Mouse (Mus musculus) brain, embryonic 14.5 days (tissue): Measurements from ENCODE around the gene Tmprss11c. TPM values are rescaled to one million over a fixed set of nuclear protein-coding genes. Genes with fewer than 3 reads are reported as not detected.

ENCODE experiments used
- DNase-seq: peaks from one replicate; pipeline ENCODE4 v3.0.0-alpha.2; 2011; ENCODE audit warnings: low read depth
- CTCF ChIP-seq: fragments of 200-500 bp; IDR thresholded peaks from 2 replicates; pipeline ENCODE4 v1.5.1; 2012; ENCODE audit warnings: inconsistent platforms, mild to moderate bottlenecking, moderate library complexity, borderline replicate concordance; ENCODE audit not compliant: insufficient read depth, insufficient read length; ENCODE audit errors: extremely low read depth
- POLR2A ChIP-seq: fragments of 200-500 bp; IDR thresholded peaks from 2 replicates; pipeline ENCODE4 v1.6.1; 2012; ENCODE audit warnings: mild to moderate bottlenecking, inconsistent platforms, borderline replicate concordance; ENCODE audit not compliant: poor library complexity, insufficient read depth, insufficient read length, severe bottlenecking; ENCODE audit errors: extremely low read depth
- polyA plus RNA-seq: library from polyadenylated mRNA; depleted of rRNA; stranded (reverse); fragments of >200 nt; gene quantifications from 2 replicates; pipeline ENCODE4 v1.2.3, GENCODE M21; 2012; rRNA removed

The Tmprss11c gene
- polyA plus RNA-seq = not detected in 2 replicates

DNA sequence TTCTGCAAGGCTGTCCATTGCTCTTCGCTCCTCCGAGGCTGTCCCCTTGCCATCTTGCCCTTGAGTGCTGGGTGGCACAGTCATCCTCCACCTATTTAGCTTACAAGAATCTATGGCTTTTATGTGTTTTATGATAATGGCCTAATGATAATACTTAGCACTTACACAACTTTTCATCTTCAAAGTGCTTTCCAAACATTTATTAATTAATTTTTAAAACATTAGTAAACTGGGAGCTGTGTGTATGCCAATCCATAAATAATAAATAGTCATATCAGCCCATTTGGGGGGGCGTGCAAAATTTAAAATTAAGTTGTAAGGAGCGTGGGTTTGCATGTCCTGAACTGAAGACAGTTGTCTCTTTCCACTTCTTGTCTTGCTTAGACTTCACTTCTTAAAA is at the start of gene Tmprss11c:
Tmprss11c (minus strand) TSS at position 101 of the 400 bp plus-strand sequence.
- TF ChIP-seq POLR2A (no peak), CTCF (no peak)
- no peak for DNase-seq

DNA sequence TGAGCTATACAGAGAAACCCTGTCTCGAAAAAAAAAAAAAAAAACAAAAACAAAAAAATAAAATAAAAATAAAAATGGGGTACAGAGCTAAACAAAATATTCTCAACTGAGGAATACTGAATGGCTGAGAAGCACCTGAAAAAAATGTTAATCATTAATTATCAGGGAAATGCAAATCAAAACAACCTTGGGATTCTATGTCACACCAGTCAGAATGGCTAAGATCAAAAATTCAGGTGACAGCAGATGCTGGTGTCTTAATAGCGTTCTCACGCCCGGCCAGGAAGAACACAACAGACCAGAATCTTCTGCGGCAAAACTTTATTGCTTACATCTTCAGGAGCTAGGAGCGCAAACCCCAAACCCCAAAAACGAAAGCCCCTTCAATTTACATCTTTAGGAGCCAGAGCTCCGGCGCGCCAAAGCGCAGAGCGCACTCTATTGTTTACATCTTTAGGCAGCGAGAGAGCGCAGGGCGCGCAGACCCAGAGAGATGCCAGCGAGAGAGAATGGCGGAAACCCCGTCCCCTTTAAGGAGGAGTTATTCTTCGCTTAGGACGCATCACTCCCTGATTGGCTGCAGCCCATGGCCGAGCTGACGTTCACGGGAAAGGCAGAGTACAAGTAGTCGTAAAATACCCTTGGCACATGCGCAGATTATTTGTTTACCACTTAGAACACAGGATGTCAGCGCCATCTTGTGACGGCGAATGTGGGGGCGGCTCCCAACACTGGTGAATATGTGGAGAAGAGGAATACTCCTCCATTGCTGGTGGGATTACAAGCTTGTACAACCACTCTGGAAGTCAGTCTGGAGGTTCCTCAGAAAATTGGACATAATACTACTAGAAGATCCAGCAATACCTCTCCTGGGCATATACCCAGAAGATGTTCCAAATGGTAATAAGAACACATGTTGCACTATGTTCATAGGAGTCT is 29.2 kb upstream of the Tmprss11c start:
- peak; percentile 13 for DNase-seq

DNA sequence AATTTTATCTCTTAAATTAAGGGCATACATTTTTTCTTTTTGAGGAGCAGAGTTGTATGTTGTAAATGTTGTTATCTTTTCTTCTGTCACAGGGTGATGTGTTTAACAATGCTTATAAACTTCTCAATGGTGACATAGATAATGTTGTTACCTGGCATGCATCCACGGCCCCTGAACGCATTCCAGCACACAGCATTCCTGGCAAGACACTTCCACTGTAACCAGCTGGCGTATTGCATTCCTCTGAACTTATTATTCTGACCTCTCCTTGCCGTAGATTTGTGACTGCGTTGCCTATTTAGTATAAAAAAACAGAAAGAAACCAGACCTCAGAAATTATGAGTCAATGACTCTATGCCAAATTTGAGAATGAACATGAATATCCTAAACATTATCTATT is 17.0 kb upstream of the Tmprss11c start:
- DNase-seq = peak; percentile 14
- no peak for TF ChIP-seq POLR2A
- no peak for TF ChIP-seq CTCF

DNA sequence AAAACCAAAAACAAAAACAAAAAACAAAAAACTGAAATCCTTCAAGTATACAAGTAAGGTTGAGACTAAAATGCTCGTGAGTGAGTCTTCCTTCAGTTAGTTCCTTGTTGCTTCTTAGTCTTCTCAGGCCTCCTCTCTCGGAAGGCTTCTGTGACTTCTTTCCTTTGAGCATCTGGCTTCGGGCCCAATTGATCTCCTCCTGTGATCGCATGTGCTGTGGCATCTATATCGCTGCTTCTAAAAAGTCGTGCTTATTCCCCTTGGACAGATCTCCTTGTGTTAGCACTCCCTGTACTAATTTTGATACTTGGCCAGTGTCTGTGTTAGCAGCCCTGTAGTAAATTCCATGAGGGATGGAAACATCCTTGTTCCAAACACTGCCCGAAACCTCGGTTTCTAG is 14.8 kb upstream of the Tmprss11c start:
- DNase-seq = no peak
- TF ChIP-seq CTCF (no peak), POLR2A (no peak)

DNA sequence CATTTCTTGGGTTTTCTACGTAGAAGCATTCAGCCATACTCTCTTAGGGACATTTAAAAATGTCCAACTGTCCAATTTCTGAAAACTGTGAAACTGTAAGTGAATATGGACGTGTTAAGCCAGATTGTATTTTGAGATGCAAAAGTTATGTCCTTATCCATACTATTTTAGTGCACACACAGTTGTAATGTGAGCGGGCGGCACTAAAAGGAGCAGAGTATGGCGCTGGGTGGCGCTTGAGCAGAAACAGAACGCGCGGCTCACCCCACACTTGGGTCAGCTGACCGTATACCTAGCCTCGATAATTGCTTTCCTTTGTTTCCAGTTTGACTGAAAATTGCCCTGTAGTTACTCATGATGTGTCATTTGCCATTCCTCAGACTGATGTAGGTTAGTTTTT is 42.5 kb downstream of the Tmprss11c start:
- no peak for DNase-seq
- TF ChIP-seq CTCF (no peak), POLR2A (no peak)

DNA sequence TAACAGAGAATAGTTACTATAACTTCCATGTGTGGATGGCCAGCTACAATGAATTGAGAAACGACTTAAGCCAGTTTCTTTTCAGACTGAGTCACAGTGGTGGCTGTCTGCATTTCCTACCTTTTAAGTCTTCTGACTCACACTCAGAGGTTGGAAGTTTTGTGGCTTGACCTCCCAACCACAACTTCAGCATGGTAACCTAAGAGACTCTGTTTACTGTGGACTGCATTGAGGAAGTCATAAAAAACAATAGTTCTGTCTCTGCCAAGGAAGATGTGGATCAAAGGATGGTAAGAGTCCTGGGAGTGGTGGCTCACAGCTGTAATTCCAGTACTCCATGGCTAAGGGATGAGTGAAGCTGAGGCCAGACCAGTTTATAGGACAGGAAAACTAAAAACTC is 44.2 kb downstream of the Tmprss11c start:
- TF ChIP-seq POLR2A (no peak), CTCF (no peak)

DNA sequence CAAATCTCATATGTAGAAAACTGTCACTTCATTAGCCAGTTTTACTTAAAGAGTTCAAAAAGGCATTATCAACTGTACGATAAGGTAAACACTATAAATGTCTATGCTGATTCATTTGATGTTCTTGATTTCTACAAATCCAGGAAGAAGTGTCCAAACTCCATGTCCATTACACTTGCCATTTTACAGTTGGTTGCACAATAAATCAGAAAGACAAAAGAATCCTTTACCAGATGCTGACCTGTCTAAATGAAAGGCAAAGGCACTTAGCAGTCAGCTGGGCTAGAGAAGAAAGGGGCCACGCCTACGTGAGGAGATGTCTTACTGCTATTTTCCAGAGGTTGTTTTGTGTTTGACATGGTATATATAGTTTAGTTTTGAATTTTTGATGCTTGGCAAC is 44.8 kb downstream of the Tmprss11c start:
- TF ChIP-seq POLR2A = no peak
- no peak for TF ChIP-seq CTCF

More for the DNA sequence above, 44.2 kb downstream of the Tmprss11c start:
- no peak for DNase-seq

DNA sequence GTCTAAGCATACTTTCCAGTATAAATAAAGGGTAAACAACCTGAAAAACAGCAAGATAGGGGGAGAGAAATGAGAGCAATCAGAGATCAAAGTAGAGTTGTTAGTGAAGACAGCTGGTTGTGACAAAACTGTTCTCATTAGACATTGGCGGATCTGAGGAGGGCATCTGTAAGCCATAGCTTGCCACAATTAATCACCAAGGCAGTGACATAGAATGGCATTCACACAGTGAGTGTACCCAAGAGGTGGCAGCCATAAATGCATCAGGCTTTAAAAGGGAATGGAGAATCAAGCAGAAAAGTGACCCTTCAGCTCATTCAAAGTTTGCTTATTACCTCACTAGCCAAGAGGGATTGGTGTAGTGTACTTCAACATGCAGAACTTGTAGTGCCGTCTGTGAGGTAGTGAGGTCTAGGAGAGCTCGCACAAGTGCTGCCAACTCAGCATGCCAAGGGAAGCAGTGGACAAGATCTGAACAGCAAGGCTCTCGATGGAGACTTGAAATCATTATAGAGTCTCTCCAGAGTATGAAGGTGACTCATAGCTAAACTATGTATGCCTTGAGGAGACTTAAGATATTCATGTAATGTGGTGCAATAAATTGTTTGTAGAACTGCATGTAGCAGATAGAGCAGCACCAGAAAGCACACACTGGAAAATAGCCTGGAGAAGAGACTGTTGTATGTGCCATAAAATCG is 61.8 kb downstream of the Tmprss11c start:
- no peak for TF ChIP-seq CTCF
- no peak for TF ChIP-seq POLR2A
- DNase-seq = peak; percentile 45

More for the DNA sequence above, 44.8 kb downstream of the Tmprss11c start:
- DNase-seq = no peak

DNA sequence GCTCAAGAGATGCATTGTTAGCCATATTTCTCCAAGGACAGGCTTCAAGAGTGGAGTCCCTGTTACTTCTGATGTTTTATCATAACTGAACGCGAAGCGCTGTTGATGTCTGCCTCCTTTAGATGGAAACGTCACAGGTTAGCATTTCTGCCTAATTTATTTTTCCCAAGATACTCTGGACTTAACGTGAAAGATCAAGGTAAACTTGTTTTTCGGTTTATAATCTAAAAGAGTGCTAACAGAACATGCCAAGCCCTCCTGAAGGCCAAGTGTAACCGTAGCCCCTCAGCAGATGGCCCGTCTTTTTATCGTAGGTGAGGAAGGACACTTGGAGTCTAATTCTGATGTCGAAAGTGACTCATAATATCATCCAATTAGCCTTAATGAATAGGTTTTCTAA is 91.3 kb downstream of the Tmprss11c start, which contains the start of gene Gnrhr:
Gnrhr (minus strand) TSS at position 101 of the 400 bp plus-strand sequence.
- DNase-seq = no peak

DNA sequence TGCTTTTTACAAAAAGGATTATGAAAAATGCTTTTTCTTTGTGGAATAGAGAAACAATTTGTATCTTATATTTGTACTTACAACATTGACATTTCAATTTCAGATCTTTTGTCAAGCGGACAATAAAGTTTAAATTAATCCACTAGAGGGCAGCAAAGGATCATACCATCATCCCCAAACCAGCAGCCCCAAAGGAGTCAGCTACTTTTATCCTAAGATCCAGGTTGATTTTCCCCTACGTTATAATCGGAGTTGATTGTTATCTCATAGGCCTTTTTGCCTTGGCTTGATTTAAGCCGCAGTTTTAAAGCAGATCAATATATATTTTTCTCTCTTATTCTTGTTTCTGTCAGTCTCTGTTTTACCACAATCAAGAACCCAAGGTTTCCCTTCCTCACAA is 97.8 kb downstream of the Tmprss11c start:
- peak; percentile 82 for DNase-seq
- TF ChIP-seq CTCF (peak; percentile 59; the same call in 1 of the 2 replicates), POLR2A (no peak)

More for the DNA sequence above, 91.3 kb downstream of the Tmprss11c start, which contains the start of gene Gnrhr:
- TF ChIP-seq CTCF (no peak), POLR2A (no peak)

DNA sequence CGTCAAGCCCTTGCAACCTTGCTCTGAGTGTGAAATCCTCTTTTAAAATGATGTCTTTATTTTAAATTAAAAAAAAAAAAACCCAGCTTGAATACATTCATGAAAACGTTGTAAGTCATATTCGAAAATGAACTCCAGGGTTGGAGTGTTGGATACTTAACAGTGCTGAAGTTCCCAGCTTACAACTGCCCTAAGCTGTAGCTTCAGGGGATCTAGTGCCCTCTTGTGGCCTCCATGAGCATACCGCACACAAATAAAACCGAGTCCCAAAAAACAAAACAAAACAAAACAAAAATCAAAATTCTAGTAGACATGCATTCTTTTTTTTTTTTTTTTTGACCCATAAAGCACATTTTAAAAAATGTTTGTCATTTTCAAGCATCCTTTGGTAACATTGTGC is 98.3 kb downstream of the Tmprss11c start:
- TF ChIP-seq CTCF (peak; percentile 58; the same call in 1 of the 2 replicates), POLR2A (no peak)
- peak; percentile 76 for DNase-seq

DNA sequence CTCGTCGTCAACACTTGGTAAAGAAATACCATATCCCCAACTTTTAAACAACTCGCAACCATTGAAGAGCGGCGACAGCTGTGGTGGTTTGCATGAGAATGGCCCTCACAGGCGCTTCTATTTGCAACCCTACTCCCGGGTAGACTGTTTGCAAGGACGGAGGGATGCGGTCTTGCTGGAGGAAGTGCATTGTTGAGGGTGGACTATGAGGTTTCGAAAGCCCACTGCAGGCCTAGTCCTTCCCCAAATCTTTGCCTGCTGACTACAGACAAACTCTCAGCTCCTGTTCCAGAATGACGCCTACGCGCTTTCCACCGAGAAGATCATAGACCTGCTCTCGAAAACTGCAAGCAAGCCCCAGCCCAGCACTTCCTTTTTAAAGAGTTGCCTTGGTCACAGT is 98.8 kb downstream of the Tmprss11c start:
- DNase-seq = no peak
- TF ChIP-seq CTCF (no peak), POLR2A (no peak)

DNA sequence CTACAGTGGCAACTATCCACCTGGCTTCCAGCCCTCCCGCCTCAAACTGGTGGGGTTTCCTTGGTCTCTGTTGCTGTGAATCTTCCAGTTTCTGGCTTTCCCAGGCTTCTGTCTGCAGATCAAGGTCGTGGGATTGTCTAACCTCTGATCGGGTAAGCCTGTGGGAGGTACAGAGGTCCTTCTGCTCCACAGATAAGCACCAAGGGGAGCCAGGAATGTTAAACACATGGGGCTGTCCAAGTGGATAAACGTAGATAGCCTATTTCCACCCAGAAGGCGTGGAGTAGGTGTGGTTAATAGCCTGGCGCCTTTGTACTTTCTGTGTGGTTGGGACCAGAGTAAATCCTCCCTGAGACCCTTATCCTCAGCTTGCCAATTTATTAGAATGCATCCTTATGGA is 101.7 kb downstream of the Tmprss11c start:
- DNase-seq = no peak
- TF ChIP-seq POLR2A = no peak
- no peak for TF ChIP-seq CTCF

Other genes starting within 250 kb of the Tmprss11c start
- 16.5 and 21.3 TPM in 2 replicates for gene Cenpc1, start 223.7 kb downstream of the Tmprss11c start, polyA plus RNA-seq
- gene Stap1, start 217.6 kb downstream of the Tmprss11c start, polyA plus RNA-seq = 0.01 TPM in 1 of 2 replicates, not detected in the other
- 10.4 and 11.6 TPM in 2 replicates for gene Uba6, start 116.5 kb downstream of the Tmprss11c start, polyA plus RNA-seq
- gene Gnrhr, start 91.4 kb downstream of the Tmprss11c start, polyA plus RNA-seq = not detected in 2 replicates
- gene Tmprss11d, start 84.1 kb upstream of the Tmprss11c start, polyA plus RNA-seq = not detected in 2 replicates
- gene Tmprss11a, start 179.7 kb upstream of the Tmprss11c start, polyA plus RNA-seq = 0.04 TPM in 2 replicates
- not detected in 2 replicates for gene Tmprss11g, start 229.3 kb upstream of the Tmprss11c start, polyA plus RNA-seq